Mouse (Mus musculus) midbrain, embryonic 15.5 days (tissue): ENCODE results near the gene Glrx. TPM values are rescaled to one million over a fixed set of nuclear protein-coding genes. Genes with fewer than 3 reads are reported as not detected.

Experiments used
- ATAC-seq: fragments of 200-750 bp; cut with Nextera tagmentation; replicated peaks from 2 replicates; pipeline ENCODE4 v1.8.0; 2017; ENCODE audit warnings: moderate TSS enrichment
- H3K27ac ChIP-seq: fragments of 300-500 bp; sonication (generic); 2 replicates; pipeline ENCODE4 v1.5.1; 2015; ENCODE audit warnings: mild to moderate bottlenecking, inconsistent platforms
- H3K27me3 ChIP-seq: fragments of 300-500 bp; sonication (generic); replicated peaks from 2 replicates; pipeline ENCODE4 v1.6.1; 2015; ENCODE audit warnings: inconsistent platforms
- H3K36me3 ChIP-seq: fragments of 300-500 bp; sonication (generic); replicated peaks from 2 replicates; pipeline ENCODE4 v1.6.1; 2015; ENCODE audit warnings: inconsistent platforms
- H3K4me1 ChIP-seq: fragments of 300-500 bp; sonication (generic); 2 replicates; pipeline ENCODE4 v1.6.1; 2015; ENCODE audit warnings: inconsistent platforms
- H3K4me2 ChIP-seq: fragments of 300-500 bp; sonication (generic); 2 replicates; pipeline ENCODE4 v1.6.1; 2015; ENCODE audit warnings: inconsistent platforms, mild to moderate bottlenecking, moderate library complexity
- H3K4me3 ChIP-seq: fragments of 300-500 bp; sonication (generic); 2 replicates; pipeline ENCODE4 v1.5.1; 2015; ENCODE audit warnings: mild to moderate bottlenecking, inconsistent platforms
- H3K9ac ChIP-seq: fragments of 300-500 bp; sonication (generic); 2 replicates; pipeline ENCODE4 v1.6.1; 2015; ENCODE audit warnings: mild to moderate bottlenecking, inconsistent platforms
- H3K9me3 ChIP-seq: fragments of 300-500 bp; sonication (generic); 2 replicates; pipeline ENCODE4 v1.6.1; 2016; ENCODE audit warnings: inconsistent platforms
- whole genome bisulfite sequencing: fragments of 180-500 bp; shearing (Covaris S2); methylation state at CpG from one replicate; pipeline ENCODE4 v1.1.7; 2015; ENCODE audit warnings: mixed read lengths; 5-methylcytosine and 5-hydroxymethylcytosine counted together
- polyA plus RNA-seq: library from polyadenylated mRNA; unstranded; fragments of >200 nt; fragmentation: Nextera tagmentation; extraction: Ambion mirVana; gene quantifications from 2 replicates; pipeline ENCODE4 v1.2.1, GENCODE M21; 2015

The Glrx gene
- polyA plus RNA-seq, 1 experiment from 2014 or later = 44.4 TPM

GRCm38 (mm10) chr13:75843331-75843730 lies 3.7 kb downstream of the Glrx start:
- Histone ChIP-seq H3K27me3 (no peaks in the 10 kb centered on the region), H3K9ac (no peak overlapping the region), H3K9me3 (no peaks in the 10 kb centered on the region), H3K4me3 (no peak overlapping the region), H3K4me2 (no peak overlapping the region), H3K27ac (no peak overlapping the region), H3K4me1 (peaks cover 24% of the 10 kb centered on the region), H3K36me3 (no peaks in the 10 kb centered on the region)
- 95% methylated on average over 5 of the region's 5 CpGs for WGBS
- ATAC-seq = no peak

GRCm38 (mm10) chr13:75843993-75844683 lies 4.5 kb downstream of the Glrx start:
- no peak overlapping the region for H3K4me3 ChIP-seq

GRCm38 (mm10) chr13:75844833-75845518 lies 5.3 kb downstream of the Glrx start:
- Histone ChIP-seq H3K36me3 (no peaks in the 10 kb centered on the region), H3K9ac (no peak overlapping the region), H3K4me1 (peaks cover 17% of the 10 kb centered on the region), H3K4me3 (no peak overlapping the region), H3K27me3 (no peaks in the 10 kb centered on the region), H3K27ac (no peak overlapping the region), H3K4me2 (no peak overlapping the region), H3K9me3 (no peaks in the 10 kb centered on the region)
- WGBS = 95% methylated on average over 2 of the region's 2 CpGs
- no peak for ATAC-seq

More at GRCm38 (mm10) chr13:75843993-75844683, 4.5 kb downstream of the Glrx start:
- H3K27me3 ChIP-seq = no peaks in the 10 kb centered on the region
- no peak overlapping the region for H3K9ac ChIP-seq
- no peak overlapping the region for H3K4me2 ChIP-seq
- no peak for ATAC-seq
- no peaks in the 10 kb centered on the region for H3K36me3 ChIP-seq
- no peaks in the 10 kb centered on the region for H3K9me3 ChIP-seq
- no peak overlapping the region for H3K27ac ChIP-seq
- WGBS = 85% methylated on average over 8 of the region's 8 CpGs
- peaks cover 21% of the 10 kb centered on the region for H3K4me1 ChIP-seq

GRCm38 (mm10) chr13:75845519-75846166 lies 6.0 kb downstream of the Glrx start:
- no peak overlapping the region for H3K27ac ChIP-seq
- ATAC-seq = no peak
- H3K4me2 ChIP-seq = no peak overlapping the region
- H3K9ac ChIP-seq = no peak overlapping the region
- H3K36me3 ChIP-seq = no peaks in the 10 kb centered on the region
- H3K27me3 ChIP-seq = no peaks in the 10 kb centered on the region
- 49% methylated on average over 4 of the region's 4 CpGs for whole genome bisulfite sequencing
- H3K9me3 ChIP-seq = no peaks in the 10 kb centered on the region
- no peak overlapping the region for H3K4me3 ChIP-seq
- H3K4me1 ChIP-seq = peaks cover 14% of the 10 kb centered on the region

- Histone ChIP-seq H3K4me2 (no peak overlapping the region), H3K4me1 (peaks cover under 1% of the 10 kb centered on the region; the same call in 1 of the 2 replicates), H3K27ac (no peak overlapping the region), H3K9me3 (no peaks in the 10 kb centered on the region), H3K4me3 (no peak overlapping the region), H3K36me3 (no peaks in the 10 kb centered on the region), H3K27me3 (no peaks in the 10 kb centered on the region), H3K9ac (no peak overlapping the region)
- no peak for ATAC-seq
- 72% methylated on average over 6 of the region's 6 CpGs for WGBS
These were observed 7.4 kb downstream of the Glrx start for GRCm38 (mm10) chr13:75847027-75847426.

GRCm38 (mm10) chr13:75852027-75852426 lies 12.4 kb downstream of the Glrx start:
- no peaks in the 10 kb centered on the region for H3K27me3 ChIP-seq
- no peak overlapping the region for H3K4me2 ChIP-seq
- no peak overlapping the region for H3K4me3 ChIP-seq
- no peak overlapping the region for H3K27ac ChIP-seq
- H3K9me3 ChIP-seq = no peaks in the 10 kb centered on the region
- no peaks in the 10 kb centered on the region for H3K36me3 ChIP-seq
- 95% methylated on average over 4 of the region's 4 CpGs for WGBS
- H3K9ac ChIP-seq = no peak overlapping the region
- no peak for ATAC-seq
- no peaks in the 10 kb centered on the region for H3K4me1 ChIP-seq

GRCm38 (mm10) chr13:75853118-75853517 lies 13.4 kb downstream of the Glrx start:
- no peak for ATAC-seq
- WGBS = 89% methylated on average over 3 of the region's 3 CpGs
- no peak overlapping the region for H3K4me3 ChIP-seq
- no peaks in the 10 kb centered on the region for H3K4me1 ChIP-seq
- H3K4me2 ChIP-seq = no peak overlapping the region
- no peaks in the 10 kb centered on the region for H3K27me3 ChIP-seq
- no peak overlapping the region for H3K9ac ChIP-seq
- no peak overlapping the region for H3K27ac ChIP-seq
- H3K36me3 ChIP-seq = no peaks in the 10 kb centered on the region
- no peaks in the 10 kb centered on the region for H3K9me3 ChIP-seq

GRCm38 (mm10) chr13:75859264-75859844 lies 19.7 kb downstream of the Glrx start:
- Histone ChIP-seq H3K9ac (no peak overlapping the region), H3K9me3 (no peaks in the 10 kb centered on the region), H3K27ac (no peak overlapping the region), H3K4me2 (no peak overlapping the region), H3K4me1 (no peaks in the 10 kb centered on the region), H3K36me3 (no peaks in the 10 kb centered on the region), H3K27me3 (no peaks in the 10 kb centered on the region), H3K4me3 (no peak overlapping the region)
- WGBS = 71% methylated on average over 1 of the region's 1 CpGs
- ATAC-seq = no peak

GRCm38 (mm10) chr13:75865486-75866184 lies 26.0 kb downstream of the Glrx start:
- Histone ChIP-seq H3K36me3 (no peaks in the 10 kb centered on the region), H3K9ac (no peak overlapping the region), H3K27ac (no peak overlapping the region), H3K27me3 (no peaks in the 10 kb centered on the region), H3K4me1 (no peaks in the 10 kb centered on the region), H3K4me3 (no peak overlapping the region), H3K9me3 (no peaks in the 10 kb centered on the region), H3K4me2 (no peak overlapping the region)
- no peak for ATAC-seq

GRCm38 (mm10) chr13:75867876-75868275 lies 28.2 kb downstream of the Glrx start:
- Histone ChIP-seq H3K4me2 (no peak overlapping the region), H3K4me3 (no peak overlapping the region), H3K36me3 (0 out of 2 replicates have a peak, but pooled peaks cover 5% of the 10 kb centered on the region), H3K27ac (no peak overlapping the region), H3K9ac (no peak overlapping the region), H3K9me3 (no peaks in the 10 kb centered on the region), H3K4me1 (no peaks in the 10 kb centered on the region), H3K27me3 (no peaks in the 10 kb centered on the region)
- ATAC-seq = no peak
- 91% methylated on average over 2 of the region's 2 CpGs for WGBS

GRCm38 (mm10) chr13:75874608-75875376 lies 35.1 kb downstream of the Glrx start:
- Histone ChIP-seq H3K4me1 (no peaks in the 10 kb centered on the region), H3K27ac (no peak overlapping the region), H3K9me3 (no peaks in the 10 kb centered on the region), H3K27me3 (no peaks in the 10 kb centered on the region), H3K36me3 (0 out of 2 replicates have a peak, but pooled peaks cover 8% of the 10 kb centered on the region), H3K4me3 (no peak overlapping the region), H3K4me2 (no peak overlapping the region), H3K9ac (no peak overlapping the region)
- WGBS = 90% methylated on average over 4 of the region's 4 CpGs
- no peak for ATAC-seq
